Mouse (Mus musculus) kidney, postnatal 0 days (tissue): ENCODE measurements at regions not wholly inside any gene's neighbourhood (a gene's known extent, or its start where the extent isn't known, plus 50 kb on each side); places are given as distances from the start of the nearest gene placed in this dataset.

Experiments
- ATAC-seq: fragments of 200-750 bp; cut with Nextera tagmentation; replicated peaks from 2 replicates; pipeline ENCODE4 v1.8.0; 2017; ENCODE audit warnings: low read depth, moderate number of reproducible peaks, moderate TSS enrichment, moderate library complexity; ENCODE audit not compliant: low FRiP score
- DNase-seq: peaks from one replicate; pipeline ENCODE4 v3.0.0-alpha.2; 2016; ENCODE audit warnings: low spot score
- H3K27ac ChIP-seq: fragments of 300-500 bp; sonication (generic); 2 replicates; pipeline ENCODE4 v1.5.1; 2014; ENCODE audit warnings: mild to moderate bottlenecking
- H3K27me3 ChIP-seq: fragments of 300-500 bp; sonication (generic); 2 replicates; pipeline ENCODE4 v1.6.1; 2014; ENCODE audit warnings: low read length, mixed read lengths; ENCODE audit not compliant: insufficient read depth
- H3K36me3 ChIP-seq: fragments of 300-500 bp; sonication (generic); 2 replicates; pipeline ENCODE4 v1.6.1; 2014; ENCODE audit warnings: low read length, mixed read lengths; ENCODE audit not compliant: insufficient read depth
- H3K4me1 ChIP-seq: fragments of 300-500 bp; sonication (generic); replicated peaks from 2 replicates; pipeline ENCODE4 v1.6.1; 2014; ENCODE audit warnings: antibody characterized with exemption, low read length, mixed read lengths; ENCODE audit not compliant: insufficient read depth
- H3K4me2 ChIP-seq: fragments of 300-500 bp; sonication (generic); 2 replicates; pipeline ENCODE4 v1.6.1; 2014; ENCODE audit warnings: mild to moderate bottlenecking, low read length, moderate library complexity, mixed read lengths
- H3K4me3 ChIP-seq: fragments of 300-500 bp; sonication (generic); replicated peaks from 2 replicates; pipeline ENCODE4 v1.5.1; 2014; ENCODE audit warnings: low read depth, low read length
- H3K9ac ChIP-seq: fragments of 300-500 bp; sonication (generic); 2 replicates; pipeline ENCODE4 v1.6.1; 2014; ENCODE audit warnings: low read depth, low read length
- H3K9me3 ChIP-seq: fragments of 300-500 bp; sonication (generic); replicated peaks from 2 replicates; pipeline ENCODE4 v1.6.1; 2016; ENCODE audit warnings: low read length, inconsistent platforms, mixed read lengths
- CTCF ChIP-seq: IDR thresholded peaks from 2 replicates; pipeline ENCODE4 v1.5.1; 2016; ENCODE audit warnings: antibody characterized with exemption, low read depth, mild to moderate bottlenecking, moderate library complexity
- WGBS: fragments of 180-500 bp; shearing (Covaris S2); extraction: QIAGEN DNeasy Blood & Tissue Kit; methylation state at CpG from one replicate; pipeline ENCODE4 v1.1.7; 2014; 5-methylcytosine and 5-hydroxymethylcytosine counted together

DNA sequence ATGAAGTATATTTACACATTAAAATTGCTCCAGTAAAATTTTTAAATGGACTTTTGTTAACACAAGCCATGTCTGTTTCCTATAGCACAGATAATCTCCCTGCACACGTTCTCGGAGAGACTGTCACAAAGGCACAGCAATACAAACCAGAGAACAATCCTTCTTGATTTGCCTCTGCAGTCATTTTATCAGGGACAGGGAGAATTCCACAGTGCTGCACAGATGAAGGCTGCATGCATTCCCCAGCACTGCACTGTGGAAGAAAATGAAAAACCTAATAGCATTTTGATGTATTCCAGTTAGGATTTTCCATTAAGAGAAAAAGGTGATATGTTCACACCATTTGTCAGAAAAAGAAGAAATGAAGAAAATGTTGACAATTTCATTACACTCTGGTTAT is 63.4 kb upstream of the 1700008P02Rik start:
- Histone ChIP-seq H3K4me3 (no peak overlapping the region), H3K9me3 (no peaks in the 10 kb centered on the region), H3K4me1 (no peaks in the 10 kb centered on the region), H3K27me3 (no peaks in the 10 kb centered on the region), H3K4me2 (no peak overlapping the region), H3K36me3 (no peaks in the 10 kb centered on the region), H3K27ac (no peak overlapping the region), H3K9ac (no peak overlapping the region)
- DNase-seq, result no peak
- no peak for ATAC-seq
- WGBS, result 81% methylated on average over 2 of the region's 2 CpGs
- no peak for TF ChIP-seq CTCF

DNA sequence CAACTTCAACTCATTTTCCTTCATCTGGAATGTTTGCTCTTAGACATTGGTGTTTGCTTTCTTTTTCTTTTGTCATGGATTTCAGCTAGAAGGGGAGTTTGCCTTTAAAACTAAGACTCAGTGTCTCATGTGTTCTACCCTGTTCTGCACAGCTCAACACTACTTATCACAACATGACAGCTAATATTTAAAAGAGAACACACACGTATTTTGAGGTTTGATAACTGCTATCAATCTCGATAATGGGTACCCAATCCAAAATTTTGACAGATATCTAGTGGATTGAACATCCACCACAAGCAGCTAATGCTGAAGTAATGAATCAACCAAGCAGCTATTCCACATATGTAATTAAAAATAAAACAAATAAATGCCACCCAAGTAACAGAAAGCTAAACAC is 61.2 kb upstream of the 1700008P02Rik start:
- DNase-seq (no peak), ATAC-seq (no peak)
- Histone ChIP-seq H3K4me1 (no peaks in the 10 kb centered on the region), H3K36me3 (no peaks in the 10 kb centered on the region), H3K27me3 (no peaks in the 10 kb centered on the region), H3K9ac (no peak overlapping the region), H3K4me3 (no peak overlapping the region), H3K4me2 (no peak overlapping the region), H3K9me3 (no peaks in the 10 kb centered on the region), H3K27ac (no peak overlapping the region)
- 72% methylated on average over 2 of the region's 2 CpGs for WGBS
- TF ChIP-seq CTCF, result no peak

DNA sequence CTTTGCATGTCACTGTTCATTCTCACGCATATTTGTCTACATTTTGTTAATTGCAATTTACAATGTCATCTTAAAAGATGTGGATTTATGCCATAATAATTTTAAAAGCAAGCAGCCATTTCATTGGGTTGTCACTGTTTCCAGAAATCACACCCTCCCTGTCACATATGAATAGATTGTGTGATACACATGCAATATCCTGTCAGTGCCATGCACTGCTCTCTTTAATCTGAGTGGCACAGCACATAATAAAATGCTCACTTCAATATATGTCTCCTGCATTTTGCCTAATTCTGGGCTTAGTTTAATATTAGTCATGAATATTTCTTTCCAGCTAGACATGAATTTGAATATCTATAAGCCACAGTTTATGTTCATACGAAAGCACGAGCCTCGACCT is 56.1 kb upstream of the 1700008P02Rik start:
- no peak for DNase-seq
- H3K9ac ChIP-seq, result no peak overlapping the region
- H3K27ac ChIP-seq, result no peak overlapping the region
- H3K36me3 ChIP-seq, result no peaks in the 10 kb centered on the region
- no peak overlapping the region for H3K4me2 ChIP-seq
- H3K9me3 ChIP-seq, result no peaks in the 10 kb centered on the region
- WGBS, result 80% methylated on average over 4 of the region's 4 CpGs
- TF ChIP-seq CTCF, result no peak
- ATAC-seq, result no peak
- H3K27me3 ChIP-seq, result no peaks in the 10 kb centered on the region
- H3K4me1 ChIP-seq, result no peaks in the 10 kb centered on the region
- no peak overlapping the region for H3K4me3 ChIP-seq

DNA sequence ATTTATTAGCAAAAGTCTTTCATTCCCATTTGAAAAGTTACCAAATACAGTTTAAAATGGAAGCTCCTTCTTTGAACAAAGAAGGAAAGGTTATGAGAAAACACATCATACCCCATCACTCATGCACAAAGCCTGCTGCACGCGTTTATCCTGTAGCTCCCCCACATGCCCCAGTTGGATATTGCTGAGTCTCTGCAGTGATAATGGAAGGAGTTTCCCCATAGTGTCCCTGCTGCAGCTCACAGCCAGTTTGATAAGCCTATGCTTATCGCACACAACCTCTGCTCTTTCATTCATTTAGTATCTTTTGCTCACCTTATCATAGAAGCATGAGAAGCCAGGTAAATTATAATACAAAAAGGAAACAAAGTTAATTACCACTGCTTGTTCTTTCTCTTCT is 55.1 kb upstream of the 1700008P02Rik start:
- H3K27ac ChIP-seq, result no peak overlapping the region
- H3K4me2 ChIP-seq, result no peak overlapping the region
- TF ChIP-seq CTCF, result peak; percentile 49
- H3K36me3 ChIP-seq, result no peaks in the 10 kb centered on the region
- H3K9ac ChIP-seq, result no peak overlapping the region
- DNase-seq, result peak; percentile 26
- H3K4me3 ChIP-seq, result no peak overlapping the region
- ATAC-seq, result no peak
- H3K4me1 ChIP-seq, result no peaks in the 10 kb centered on the region
- H3K9me3 ChIP-seq, result no peaks in the 10 kb centered on the region
- WGBS, result 46% methylated on average over 3 of the region's 3 CpGs
- no peaks in the 10 kb centered on the region for H3K27me3 ChIP-seq
